Mouse (Mus musculus): ENCODE measurements around the gene Hivep3. TPM values are rescaled to one million over a fixed set of nuclear protein-coding genes. Genes with fewer than 3 reads are reported as not detected.

The Hivep3 gene
- total RNA-seq, 4 experiments from 2014 or later: 2.9 to 4.5 (median 3.9) TPM

GRCm38 (mm10) chr4:119946224-119946887, 212.8 kb downstream of the Hivep3 start:
- DNase-seq (ENCODE audit: low spot score in 2 of 2): no peak

- no peak for DNase-seq (ENCODE audit: low spot score in 2 of 2)
These were observed 213.9 kb downstream of the Hivep3 start for GRCm38 (mm10) chr4:119947232-119948162.

- DNase-seq (ENCODE audit: low spot score in 2 of 2): no peak
These were observed 214.8 kb downstream of the Hivep3 start for GRCm38 (mm10) chr4:119948406-119948805.

DNA sequence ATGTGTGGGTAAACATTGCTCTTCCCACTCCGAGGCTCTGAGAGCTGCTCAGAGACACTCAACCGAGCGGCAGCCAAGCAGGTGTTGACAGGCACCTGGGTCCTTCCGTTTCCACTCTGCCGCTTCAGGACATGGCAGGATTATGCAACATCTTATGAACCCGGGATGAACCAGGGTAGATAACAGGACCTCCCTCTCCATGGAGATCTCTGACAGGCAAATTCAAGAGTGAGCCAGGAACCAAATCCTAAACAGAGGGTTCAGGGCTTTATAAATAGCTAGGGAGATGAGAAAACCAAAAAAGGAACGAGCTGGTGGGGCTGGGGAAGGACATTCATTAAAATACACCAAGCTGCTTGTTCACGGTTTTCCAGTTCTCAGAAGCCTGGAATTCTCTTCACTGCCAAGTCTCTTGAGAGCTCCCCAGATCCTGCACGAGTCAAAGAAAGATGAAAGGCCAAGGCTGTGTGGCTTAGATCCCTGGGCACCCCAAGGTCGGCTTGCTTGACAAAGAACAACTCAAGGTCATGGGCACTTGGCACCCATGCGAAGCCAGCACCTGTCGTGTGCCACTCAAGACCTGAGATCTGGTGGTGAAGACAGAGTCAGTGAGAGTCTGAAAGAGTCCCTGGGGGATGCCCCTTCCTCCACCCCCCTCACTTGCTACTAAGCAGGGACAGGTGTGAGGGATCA, 215.5 kb downstream of the Hivep3 start:
- no peak for DNase-seq (ENCODE audit: low spot score in 2 of 2)

DNA sequence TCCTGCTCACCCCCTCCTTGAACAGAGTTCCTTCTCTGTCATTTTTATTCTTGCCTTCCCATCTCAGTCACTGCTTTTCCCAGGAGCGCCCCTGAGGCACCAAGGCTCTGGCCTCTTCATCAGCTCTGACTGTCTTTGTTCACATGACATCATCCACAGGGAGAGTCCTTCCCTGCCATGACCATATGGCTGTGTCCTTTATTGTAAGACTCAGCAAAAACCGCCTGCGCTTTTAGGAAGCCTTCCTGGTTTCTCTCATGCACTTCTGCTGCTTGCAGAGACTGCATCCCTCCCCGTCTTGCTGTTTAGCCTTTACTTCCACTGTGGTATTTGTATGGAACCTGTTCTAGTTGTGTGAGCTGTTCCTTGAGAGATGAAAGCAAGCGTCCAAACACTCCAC, 216.6 kb downstream of the Hivep3 start:
- DNase-seq (ENCODE audit: low spot score in 2 of 2): no peak

GRCm38 (mm10) chr4:119951081-119951480, 217.5 kb downstream of the Hivep3 start:
- no peak for DNase-seq (ENCODE audit: low spot score in 2 of 2)

DNA sequence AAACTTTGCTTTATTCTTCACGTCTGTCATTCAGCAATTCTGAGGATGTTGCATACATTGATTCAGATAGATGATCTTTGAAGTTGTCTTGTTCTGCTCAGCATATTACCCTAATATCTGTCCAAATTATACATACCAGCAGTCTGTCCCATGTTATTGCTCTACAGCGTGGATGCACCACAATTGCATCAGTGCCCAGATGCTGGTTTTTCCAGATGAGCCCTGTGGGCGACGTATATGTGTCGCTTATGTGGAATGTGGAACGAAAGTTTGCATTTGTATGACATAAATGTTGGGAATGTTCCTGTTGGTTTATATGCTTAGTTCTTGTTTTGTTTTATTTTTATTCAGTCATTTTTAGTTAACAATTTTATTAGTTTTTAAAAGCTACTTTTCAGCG, 221.4 kb downstream of the Hivep3 start:
- no peak for DNase-seq (ENCODE audit: low spot score in 2 of 2)

- DNase-seq (ENCODE audit: low spot score in 2 of 2): no peak
These were observed 224.4 kb downstream of the Hivep3 start for GRCm38 (mm10) chr4:119957970-119958369.

- no peak for DNase-seq (ENCODE audit: low spot score in 2 of 2)
These were observed 225.7 kb downstream of the Hivep3 start for GRCm38 (mm10) chr4:119959293-119959692.

- DNase-seq (ENCODE audit: low spot score in 2 of 2): no peak
These were observed 226.3 kb downstream of the Hivep3 start for GRCm38 (mm10) chr4:119959873-119960272.

GRCm38 (mm10) chr4:119960523-119960922, 226.9 kb downstream of the Hivep3 start:
- DNase-seq (ENCODE audit: low spot score in 2 of 2): no peak

GRCm38 (mm10) chr4:119961164-119961563, 227.6 kb downstream of the Hivep3 start:
- DNase-seq (ENCODE audit: low spot score in 2 of 2): no peak

DNA sequence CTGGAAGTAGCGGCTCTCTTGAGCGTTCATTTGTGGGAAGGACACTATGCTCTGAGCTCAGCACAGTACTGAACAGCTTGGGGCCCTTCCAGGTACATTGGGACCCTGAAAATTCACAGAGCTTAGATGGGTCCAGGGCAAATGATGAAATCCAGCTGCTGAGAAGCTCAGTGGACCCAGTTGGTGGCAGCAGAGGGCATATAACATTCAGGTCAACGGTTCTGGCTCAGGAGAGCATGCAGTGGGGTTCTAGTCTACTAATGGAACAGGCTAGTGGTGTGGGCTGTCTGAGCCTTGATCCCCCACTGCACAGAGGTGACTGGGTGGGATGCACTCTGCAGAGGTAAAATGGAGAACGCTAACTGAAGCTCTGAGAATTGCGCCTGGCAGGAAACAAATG, 228.5 kb downstream of the Hivep3 start:
- no peak for DNase-seq (ENCODE audit: low spot score in 2 of 2)

- peak; percentile 63 to 64 for DNase-seq (ENCODE audit: low spot score in 2 of 2)
These were observed 232.8 kb downstream of the Hivep3 start for GRCm38 (mm10) chr4:119966105-119967072.

DNA sequence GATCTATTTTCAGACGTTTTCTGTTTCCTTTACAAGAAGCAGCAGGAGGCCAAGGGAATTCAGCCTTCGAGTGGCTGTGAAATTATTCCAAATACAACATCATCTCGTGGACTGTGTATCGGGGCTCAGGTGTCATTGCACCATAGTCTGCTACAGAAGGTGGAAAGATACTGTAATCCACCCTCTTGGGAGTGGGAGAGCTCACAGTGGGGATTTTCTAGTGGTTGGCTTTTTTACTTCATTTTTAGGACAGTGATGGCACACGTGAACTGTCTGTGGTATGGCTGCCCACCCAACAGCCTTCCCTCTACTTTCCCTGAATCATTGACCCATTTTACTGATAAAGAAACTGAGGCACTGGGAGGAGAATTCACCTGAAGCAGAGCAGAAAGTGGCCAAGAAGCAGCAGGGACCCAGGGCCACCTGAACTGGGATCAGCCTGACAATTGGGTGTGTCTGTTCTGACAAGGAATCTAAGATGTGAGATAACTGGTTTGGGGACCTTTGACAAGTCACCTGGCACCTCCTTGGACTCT, 233.6 kb downstream of the Hivep3 start:
- DNase-seq (ENCODE audit: low spot score in 2 of 2): no peak

- no peak for DNase-seq (ENCODE audit: low spot score in 2 of 2)
These were observed 234.1 kb downstream of the Hivep3 start for GRCm38 (mm10) chr4:119967636-119968035.

DNA sequence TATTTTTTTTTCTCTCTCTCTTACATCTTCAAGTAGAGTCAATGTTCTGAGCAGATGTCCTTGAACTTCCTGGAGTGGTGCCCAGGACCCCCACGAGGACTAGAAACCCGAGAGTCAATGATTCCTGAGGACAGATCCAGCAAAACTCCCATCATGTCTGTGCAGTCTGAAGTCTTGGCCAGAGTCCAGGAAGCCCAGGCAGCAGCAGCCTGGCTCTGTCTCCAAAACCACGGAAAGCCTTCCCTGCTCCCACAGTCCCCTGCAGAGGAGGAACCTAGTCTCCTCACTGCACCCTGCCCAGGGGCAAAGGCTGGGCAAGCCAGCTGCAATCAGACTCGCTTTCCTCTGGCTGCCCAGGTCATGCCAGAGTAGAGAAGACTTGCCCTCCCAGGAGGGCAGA, 234.5 kb downstream of the Hivep3 start:
- no peak for DNase-seq (ENCODE audit: low spot score in 2 of 2)

DNA sequence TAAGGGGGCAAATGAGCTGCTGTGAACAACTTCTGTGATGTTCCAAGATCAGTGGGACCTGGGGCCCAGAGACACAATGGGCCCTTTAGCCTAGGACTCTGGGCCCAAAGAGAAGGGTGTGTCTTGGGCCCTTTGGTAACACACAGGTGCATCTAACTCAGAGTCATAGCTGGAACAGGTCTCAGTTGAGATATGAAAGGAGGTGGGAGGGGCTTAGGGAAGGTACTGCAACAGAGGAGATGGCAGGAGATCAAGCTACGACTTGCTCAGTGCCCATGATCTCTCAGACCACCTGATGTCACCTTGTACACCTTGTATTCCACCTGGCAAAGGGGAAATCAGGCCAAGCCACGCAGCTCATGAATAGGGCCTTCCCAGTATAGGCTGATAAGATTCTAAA, 235.3 kb downstream of the Hivep3 start:
- DNase-seq (ENCODE audit: low spot score in 2 of 2): no peak

DNA sequence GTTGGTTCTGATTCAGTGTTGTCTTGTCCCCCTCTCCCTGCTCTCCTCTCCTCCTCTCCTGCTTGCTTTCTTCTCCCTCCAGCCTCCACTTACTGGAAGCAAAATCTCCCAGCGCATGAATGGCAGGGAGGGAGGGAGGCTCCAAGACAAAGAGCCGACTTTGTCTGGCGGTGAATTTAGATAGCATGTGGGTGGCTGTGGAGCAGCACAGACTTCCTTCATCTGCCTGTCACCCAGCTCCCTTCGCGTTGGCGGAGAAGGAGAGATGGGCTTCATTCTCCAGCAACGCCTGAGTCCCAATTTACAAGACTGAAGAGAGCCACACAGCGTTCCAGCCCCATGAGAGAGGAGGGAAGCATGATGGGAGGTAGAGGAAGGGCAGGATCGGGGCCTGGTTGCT, 236.6 kb downstream of the Hivep3 start:
- DNase-seq (ENCODE audit: low spot score in 2 of 2): no peak

DNA sequence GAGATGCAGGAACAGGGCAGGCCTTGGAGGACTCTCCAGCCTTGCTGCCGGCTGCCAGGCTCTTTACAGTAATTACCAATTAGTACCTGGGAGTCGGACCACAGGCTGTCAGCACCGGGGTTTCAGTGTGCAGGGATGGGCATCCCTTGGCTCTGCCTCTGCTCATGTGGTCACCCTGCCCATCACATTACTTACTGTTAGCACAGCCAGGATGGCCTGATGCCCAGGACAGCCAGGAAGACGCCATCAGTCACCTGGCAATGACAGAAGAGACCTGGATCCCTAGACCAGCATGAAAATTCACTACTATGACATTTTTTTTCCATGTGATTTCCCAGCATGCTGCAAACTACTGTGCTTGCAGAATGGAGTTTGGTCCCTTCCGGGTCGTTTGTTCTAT, 238.8 kb downstream of the Hivep3 start:
- no peak for DNase-seq (ENCODE audit: low spot score in 2 of 2)

Data from gastrocnemius, adult 8-10 months (tissue).